Mouse (Mus musculus): ENCODE measurements around the gene Col19a1.

DNA sequence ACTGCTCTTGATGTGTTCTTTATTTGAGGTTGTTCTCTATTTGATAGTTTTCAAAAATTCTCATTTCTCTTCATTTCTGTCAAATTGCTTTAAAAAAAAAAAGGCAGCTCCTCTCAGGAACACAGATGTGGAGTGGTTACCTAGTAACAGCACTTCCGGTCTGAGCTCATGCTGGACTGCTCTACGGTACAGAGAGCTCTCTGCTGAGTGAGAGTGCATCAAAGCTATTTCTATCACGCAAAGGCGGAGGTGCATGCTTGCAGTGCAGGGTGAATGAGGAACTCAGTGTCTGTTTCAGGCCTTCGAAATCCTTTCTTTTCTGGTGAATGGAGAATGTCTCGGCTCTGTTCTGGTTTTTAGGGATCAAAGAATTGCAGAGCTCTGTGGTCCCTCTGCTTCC, 368.2 kb downstream of the Col19a1 start:
- TF ChIP-seq CTCF (IDR thresholded peaks at IDR 0.05; ENCODE audit: extremely low read depth, insufficient read length, insufficient replicate concordance, low read depth, low read length) (no peak), POLR2A (IDR thresholded peaks at IDR 0.05; ENCODE audit: low read depth, low read length) (no peak)

All from small intestine, adult 2 months (tissue).